Mouse (Mus musculus): ENCODE results near the gene Tgfb1i1. TPM values are rescaled to one million over a fixed set of nuclear protein-coding genes. Genes with fewer than 3 reads are reported as not detected.

Gene Tgfb1i1
- polyA plus RNA-seq, 1 experiment from 2014 or later = 10.9 TPM

DNA sequence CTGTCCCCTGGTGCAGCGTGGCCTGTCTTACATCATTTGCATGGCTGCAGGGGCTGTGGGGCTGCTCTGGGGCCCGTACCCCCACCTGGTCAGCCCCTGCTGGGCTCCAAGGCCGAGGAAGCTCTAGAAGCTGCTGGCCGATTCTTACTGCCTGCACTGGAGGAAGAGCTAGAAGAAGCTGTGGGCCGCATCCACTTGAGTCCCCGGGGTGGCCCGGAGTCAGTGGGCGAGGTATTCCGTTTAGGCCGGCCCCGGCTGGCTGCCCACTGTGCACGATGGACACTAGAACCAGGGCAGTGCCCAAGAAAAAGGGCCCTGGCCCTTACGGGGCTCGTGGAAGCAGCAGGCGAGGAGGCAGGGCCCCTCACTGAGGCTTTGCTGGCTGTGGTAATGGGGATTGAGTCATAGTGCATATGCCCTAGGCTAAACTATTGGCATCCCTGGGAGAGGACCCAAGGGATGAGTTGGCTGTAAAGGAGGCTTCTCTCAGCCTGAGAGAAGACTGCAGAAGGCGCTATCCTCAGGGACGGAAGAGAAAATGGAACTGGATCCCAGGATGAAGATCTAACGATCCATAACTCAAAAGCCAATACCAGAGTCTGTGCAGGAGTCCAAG, 2.1 kb upstream of the Tgfb1i1 start:
- Histone ChIP-seq H3K4me3 (replicated peaks) (no peak overlapping the region), H3K27me3 (peaks cover 17% of the 10 kb centered on the region), H3K9ac (no peak overlapping the region), H3K9me3 (replicated peaks) (no peaks in the 10 kb centered on the region), H3K36me3 (replicated peaks) (peaks cover 52% of the 10 kb centered on the region), H3K4me2 (no peak overlapping the region), H3K27ac (replicated peaks) (no peak overlapping the region), H3K4me1 (replicated peaks) (peaks cover 39% of the 10 kb centered on the region)
- ATAC-seq (ENCODE audit: insufficient read depth) = no peak
- whole genome bisulfite sequencing (ENCODE audit: insufficient replicate concordance) = 87% methylated on average over 18 of the region's 18 CpGs

DNA sequence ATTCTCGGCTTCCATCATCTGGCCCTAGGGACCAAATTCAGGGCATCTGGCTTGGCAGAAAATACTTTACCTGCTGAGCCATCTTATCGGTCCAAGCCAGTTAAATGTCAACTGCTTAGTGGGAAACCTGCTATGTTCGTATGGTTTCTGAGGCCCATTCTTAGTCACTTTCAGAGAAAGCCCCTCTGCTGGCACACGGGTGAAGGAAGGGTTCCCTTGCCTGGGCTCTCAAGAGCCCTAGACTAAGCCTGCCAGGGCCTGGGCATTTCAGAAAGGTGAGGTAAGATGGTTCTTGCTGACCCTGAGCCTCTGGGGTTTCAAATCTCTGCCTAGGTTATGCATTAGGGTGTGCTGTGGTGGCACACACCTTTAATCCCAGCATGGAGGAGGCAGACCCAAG, 1.1 kb upstream of the Tgfb1i1 start:
- H3K4me2 ChIP-seq = no peak overlapping the region
- no peaks in the 10 kb centered on the region for H3K9me3 ChIP-seq (replicated peaks)
- peaks cover 41% of the 10 kb centered on the region for H3K36me3 ChIP-seq (replicated peaks)
- peaks cover 37% of the 10 kb centered on the region for H3K4me1 ChIP-seq (replicated peaks)
- no peak overlapping the region for H3K4me3 ChIP-seq (replicated peaks)
- no peak overlapping the region for H3K9ac ChIP-seq
- 77% methylated on average over 4 of the region's 4 CpGs for WGBS (ENCODE audit: insufficient replicate concordance)
- no peak for ATAC-seq (ENCODE audit: insufficient read depth)
- no peak overlapping the region for H3K27ac ChIP-seq (replicated peaks)
- H3K27me3 ChIP-seq = peaks cover 23% of the 10 kb centered on the region

DNA sequence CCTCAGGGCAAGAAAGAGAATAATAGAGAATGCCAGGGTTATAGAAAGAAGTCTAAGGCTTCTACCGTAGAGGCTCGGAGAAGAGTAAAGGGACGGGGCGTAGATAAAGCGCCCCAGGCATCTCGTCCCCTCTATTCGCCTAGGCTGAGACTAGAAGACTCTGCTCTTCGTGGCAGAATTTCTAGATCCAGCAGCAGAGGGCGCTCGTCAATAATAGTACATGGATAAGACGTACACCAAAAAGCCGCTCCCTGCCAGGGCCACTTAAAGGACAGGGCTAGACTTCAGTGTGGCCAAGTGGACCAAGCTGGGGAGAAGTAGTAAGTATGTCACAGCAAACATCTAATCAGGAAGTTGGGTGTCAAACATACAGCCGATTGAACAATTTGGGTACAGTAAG, 831 bp downstream of the Tgfb1i1 start:
- Histone ChIP-seq H3K27ac (replicated peaks) (peak overlapping the region; percentile 60), H3K9ac (peak overlapping the region; percentile 65), H3K9me3 (replicated peaks) (no peaks in the 10 kb centered on the region), H3K4me2 (peak overlapping the region; percentile 80), H3K27me3 (peaks cover 40% of the 10 kb centered on the region), H3K4me3 (replicated peaks) (peak overlapping the region; percentile 54), H3K36me3 (replicated peaks) (peaks cover 24% of the 10 kb centered on the region), H3K4me1 (replicated peaks) (peaks cover 39% of the 10 kb centered on the region)
- ATAC-seq (ENCODE audit: insufficient read depth) = peak; percentile 81
- 2% methylated on average over 13 of the region's 13 CpGs for WGBS (ENCODE audit: insufficient replicate concordance)

DNA sequence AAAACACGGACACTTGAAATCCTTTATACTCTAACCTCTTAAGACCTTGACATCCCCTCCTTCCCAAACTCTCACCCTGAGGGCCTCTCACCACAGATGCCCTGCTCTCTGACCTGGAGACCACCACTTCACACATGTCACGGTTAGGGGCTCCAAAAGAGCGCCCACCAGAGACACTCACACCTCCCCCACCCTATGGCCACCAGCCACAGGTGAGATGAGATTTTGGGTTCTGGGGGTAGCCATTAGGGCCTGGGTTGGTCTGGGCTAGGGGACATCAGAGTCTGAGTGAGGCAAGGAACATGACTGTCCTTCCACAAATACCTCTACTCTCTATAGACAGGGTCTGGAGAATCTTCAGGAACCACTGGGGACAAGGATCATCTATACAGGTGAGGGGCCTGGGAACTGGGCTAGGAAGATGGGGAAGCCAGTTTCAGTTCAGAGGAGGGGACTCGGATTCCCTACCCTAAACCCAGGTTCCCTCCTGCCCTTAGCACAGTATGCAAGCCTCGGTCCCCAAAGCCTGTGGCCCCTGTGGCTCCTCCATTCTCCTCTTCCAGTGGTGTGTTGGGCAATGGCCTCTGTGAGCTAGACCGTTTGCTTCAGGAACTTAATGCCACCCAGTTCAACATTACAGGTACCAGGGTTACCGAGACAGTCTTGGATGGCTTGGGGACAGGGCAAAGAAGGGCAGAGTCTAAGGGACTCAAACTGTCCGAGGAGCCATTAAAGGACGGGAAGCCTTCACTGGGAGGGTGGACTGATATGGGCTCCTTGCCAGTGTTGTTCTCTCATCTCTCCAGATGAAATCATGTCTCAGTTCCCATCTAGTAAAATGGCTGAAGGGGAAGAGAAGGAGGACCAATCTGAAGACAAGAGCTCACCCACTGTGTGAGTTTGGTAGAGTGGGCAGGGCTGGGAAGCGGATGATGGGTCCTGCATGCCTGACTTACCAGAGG, 1.8 kb downstream of the Tgfb1i1 start:
- Histone ChIP-seq H3K4me1 (replicated peaks) (peaks cover 42% of the 10 kb centered on the region), H3K9ac (no peak overlapping the region), H3K4me3 (replicated peaks) (no peak overlapping the region), H3K9me3 (replicated peaks) (no peaks in the 10 kb centered on the region), H3K36me3 (replicated peaks) (peaks cover 17% of the 10 kb centered on the region), H3K4me2 (peak overlapping the region; percentile 80; the same call in 1 of the 2 replicates), H3K27ac (replicated peaks) (no peak overlapping the region), H3K27me3 (peaks cover 50% of the 10 kb centered on the region)
- no peak for ATAC-seq (ENCODE audit: insufficient read depth)
- WGBS (ENCODE audit: insufficient replicate concordance) = 76% methylated on average over 10 of the region's 10 CpGs

DNA sequence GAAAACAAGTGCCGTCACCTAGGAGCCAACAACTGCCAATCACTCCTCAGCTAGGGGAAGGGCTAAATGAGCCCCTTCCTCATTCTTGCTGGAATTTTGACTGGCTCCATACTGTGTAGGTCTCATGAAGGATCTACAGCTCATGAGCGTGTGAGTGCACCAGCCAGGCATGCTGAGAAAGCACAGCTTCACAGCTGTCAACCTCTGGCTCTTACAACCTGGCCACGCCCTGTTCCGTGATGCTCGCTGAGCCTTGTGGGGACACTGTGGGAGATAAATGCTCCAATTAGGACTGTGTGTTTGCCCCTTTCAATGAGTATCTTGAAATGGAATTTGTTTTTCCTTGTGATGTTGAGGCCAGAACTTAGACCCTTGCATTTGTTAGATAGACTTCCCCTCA, 3.4 kb downstream of the Tgfb1i1 start:
- Histone ChIP-seq H3K27me3 (peaks cover 65% of the 10 kb centered on the region), H3K27ac (replicated peaks) (no peak overlapping the region), H3K4me3 (replicated peaks) (no peak overlapping the region), H3K4me2 (no peak overlapping the region), H3K9ac (no peak overlapping the region), H3K9me3 (replicated peaks) (no peaks in the 10 kb centered on the region), H3K36me3 (replicated peaks) (peaks cover 5% of the 10 kb centered on the region), H3K4me1 (replicated peaks) (peaks cover 42% of the 10 kb centered on the region)
- no peak for ATAC-seq (ENCODE audit: insufficient read depth)
- WGBS (ENCODE audit: insufficient replicate concordance) = 57% methylated on average over 5 of the region's 5 CpGs

DNA sequence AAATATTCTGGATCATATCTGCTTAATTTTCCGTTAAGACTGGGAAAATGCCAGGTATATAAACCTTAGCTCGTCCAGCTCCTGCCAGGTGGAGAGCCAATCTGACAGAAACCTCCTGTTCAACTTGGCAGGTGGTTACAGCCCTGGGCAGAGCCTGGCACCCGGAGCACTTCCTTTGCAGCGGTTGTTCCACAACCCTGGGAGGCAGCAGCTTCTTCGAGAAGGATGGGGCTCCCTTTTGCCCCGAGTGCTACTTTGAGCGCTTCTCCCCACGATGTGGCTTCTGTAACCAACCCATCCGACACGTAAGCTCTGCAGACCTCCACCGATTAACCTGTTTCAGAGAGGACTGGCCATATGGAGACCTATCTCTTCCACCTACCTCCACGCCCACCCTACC, 5.3 kb downstream of the Tgfb1i1 start:
- Histone ChIP-seq H3K36me3 (replicated peaks) (no peaks in the 10 kb centered on the region), H3K9ac (no peak overlapping the region), H3K4me2 (no peak overlapping the region), H3K27me3 (peaks cover 75% of the 10 kb centered on the region), H3K4me3 (replicated peaks) (no peak overlapping the region), H3K9me3 (replicated peaks) (no peaks in the 10 kb centered on the region), H3K27ac (replicated peaks) (no peak overlapping the region), H3K4me1 (replicated peaks) (peaks cover 32% of the 10 kb centered on the region)
- 50% methylated on average over 12 of the region's 12 CpGs for WGBS (ENCODE audit: insufficient replicate concordance)
- ATAC-seq (ENCODE audit: insufficient read depth) = no peak

DNA sequence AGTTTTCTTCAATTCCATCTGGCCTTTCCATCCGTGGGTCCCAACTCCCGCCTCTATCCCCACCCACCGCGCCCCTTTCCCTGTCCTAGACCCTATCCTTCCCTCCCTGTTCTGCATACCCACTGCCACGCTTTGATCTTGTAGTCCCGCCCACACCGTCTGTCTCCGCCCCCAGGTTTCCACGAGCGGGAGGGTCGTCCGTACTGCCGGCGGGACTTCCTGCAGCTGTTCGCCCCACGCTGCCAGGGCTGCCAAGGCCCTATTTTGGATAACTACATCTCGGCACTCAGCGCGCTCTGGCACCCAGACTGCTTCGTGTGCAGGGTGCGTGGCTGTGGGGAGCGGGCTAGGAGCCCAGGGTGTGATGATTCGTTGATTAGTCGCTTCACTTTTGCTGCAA, 6.0 kb downstream of the Tgfb1i1 start:
- no peak overlapping the region for H3K27ac ChIP-seq (replicated peaks)
- 21% methylated on average over 24 of the region's 24 CpGs for WGBS (ENCODE audit: insufficient replicate concordance)
- no peaks in the 10 kb centered on the region for H3K9me3 ChIP-seq (replicated peaks)
- no peak overlapping the region for H3K4me3 ChIP-seq (replicated peaks)
- H3K9ac ChIP-seq = no peak overlapping the region
- no peak for ATAC-seq (ENCODE audit: insufficient read depth)
- H3K4me1 ChIP-seq (replicated peaks) = peaks cover 25% of the 10 kb centered on the region
- no peaks in the 10 kb centered on the region for H3K36me3 ChIP-seq (replicated peaks)
- peak overlapping the region; percentile 33; the same call in 1 of the 2 replicates for H3K4me2 ChIP-seq
- peaks cover 80% of the 10 kb centered on the region for H3K27me3 ChIP-seq

DNA sequence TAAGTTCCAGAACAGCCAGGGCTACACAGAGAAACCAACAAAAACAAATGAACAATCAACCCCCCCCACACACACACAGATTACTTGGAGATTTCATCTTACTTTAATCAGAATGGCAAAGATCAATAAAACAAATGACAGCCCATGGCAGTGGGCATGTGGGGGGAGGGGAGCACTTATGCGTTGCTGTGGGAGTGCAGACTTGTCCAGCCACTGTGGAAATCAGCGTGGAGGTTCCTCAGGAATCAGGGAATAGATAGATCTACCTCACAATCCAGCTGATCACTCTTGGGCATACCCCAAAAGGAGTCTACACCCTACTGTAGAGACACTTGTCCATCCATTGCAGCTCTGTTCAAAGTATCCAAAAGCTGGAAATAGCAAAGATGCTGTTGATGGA, 8.4 kb downstream of the Tgfb1i1 start:
- peaks cover 91% of the 10 kb centered on the region for H3K27me3 ChIP-seq
- H3K4me2 ChIP-seq = no peak overlapping the region
- no peaks in the 10 kb centered on the region for H3K36me3 ChIP-seq (replicated peaks)
- H3K9me3 ChIP-seq (replicated peaks) = no peaks in the 10 kb centered on the region
- H3K27ac ChIP-seq (replicated peaks) = no peak overlapping the region
- H3K9ac ChIP-seq = no peak overlapping the region
- ATAC-seq (ENCODE audit: insufficient read depth) = no peak
- peaks cover 14% of the 10 kb centered on the region for H3K4me1 ChIP-seq (replicated peaks)
- WGBS (ENCODE audit: insufficient replicate concordance) = 50% methylated on average over 2 of the region's 2 CpGs
- H3K4me3 ChIP-seq (replicated peaks) = no peak overlapping the region

DNA sequence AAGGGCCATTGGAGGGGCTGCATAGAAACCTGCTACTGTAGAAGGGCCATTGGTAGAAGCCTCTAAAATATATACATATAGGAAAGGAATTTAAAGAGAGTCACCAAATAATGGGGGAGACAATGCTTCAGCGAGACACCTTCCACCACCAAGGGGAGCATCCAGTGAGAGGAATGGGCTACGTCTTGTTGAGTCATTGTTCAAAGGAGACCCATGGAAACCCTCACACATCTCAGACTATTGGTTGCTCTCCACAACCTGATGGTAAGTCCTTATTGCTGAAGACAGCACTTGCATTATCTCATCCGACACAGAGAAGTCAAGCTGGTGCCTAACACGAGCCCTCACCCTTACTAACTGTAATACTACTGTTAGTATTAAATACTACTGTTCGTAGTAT, 9.1 kb downstream of the Tgfb1i1 start:
- Histone ChIP-seq H3K4me1 (replicated peaks) (peaks cover 9% of the 10 kb centered on the region), H3K4me2 (no peak overlapping the region), H3K9me3 (replicated peaks) (no peaks in the 10 kb centered on the region), H3K27ac (replicated peaks) (no peak overlapping the region), H3K36me3 (replicated peaks) (no peaks in the 10 kb centered on the region), H3K9ac (no peak overlapping the region), H3K27me3 (peaks cover 91% of the 10 kb centered on the region), H3K4me3 (replicated peaks) (no peak overlapping the region)
- WGBS (ENCODE audit: insufficient replicate concordance) = 74% methylated on average over 5 of the region's 5 CpGs
- ATAC-seq (ENCODE audit: insufficient read depth) = no peak

DNA sequence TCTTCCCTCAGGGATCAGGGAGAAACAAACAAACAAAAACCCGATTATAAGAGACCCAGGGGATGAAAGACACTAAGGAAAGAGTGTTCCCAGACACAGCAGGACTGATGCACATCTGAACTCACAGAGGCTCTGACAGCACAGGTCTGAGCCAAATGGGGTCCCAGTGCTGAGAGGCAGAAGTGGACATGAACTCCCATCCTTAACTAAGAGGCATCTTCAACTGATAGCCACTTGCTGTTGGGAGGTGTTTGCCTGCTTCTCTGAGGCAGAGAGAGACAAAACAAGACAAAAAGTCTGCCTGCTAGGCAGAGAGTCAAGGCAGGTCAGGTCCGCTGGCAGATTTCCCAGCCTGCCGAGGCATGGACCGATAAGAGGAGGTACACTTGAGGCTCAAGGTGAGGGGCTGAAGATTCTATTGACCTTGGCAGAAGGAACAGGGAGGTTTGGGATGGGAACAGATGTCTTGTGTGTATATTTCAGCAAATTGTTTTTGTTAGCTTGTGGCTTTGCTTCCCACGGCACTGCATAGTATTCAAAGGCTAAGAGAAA, 10.2 kb downstream of the Tgfb1i1 start:
- H3K4me2 ChIP-seq = no peak overlapping the region
- WGBS (ENCODE audit: insufficient replicate concordance) = 54% methylated on average over 5 of the region's 5 CpGs

DNA sequence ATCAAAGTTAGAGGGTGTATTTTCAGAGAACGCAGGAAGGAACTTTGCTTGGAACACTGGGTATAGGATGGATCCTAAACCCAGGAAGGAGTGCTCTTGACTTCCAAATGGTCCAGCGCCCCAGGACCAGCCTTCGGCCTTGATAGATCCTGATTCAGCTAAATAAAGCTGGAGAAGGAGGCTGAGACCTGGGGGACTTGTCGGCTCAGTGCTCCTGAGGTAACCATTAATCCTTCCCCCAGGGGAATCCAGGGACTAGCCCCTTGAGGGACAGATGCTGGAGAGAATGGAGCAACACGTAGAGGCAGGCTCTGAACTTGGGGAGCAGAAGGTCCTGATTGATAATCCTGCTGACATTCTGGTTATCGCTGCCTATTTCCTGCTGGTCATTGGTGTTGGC, 18.8 kb downstream of the Tgfb1i1 start, which contains the start of gene Slc5a2:
Slc5a2 (plus strand) TSS at position 247 of the 400 bp plus-strand sequence.
- peaks cover 21% of the 10 kb centered on the region for H3K4me1 ChIP-seq (replicated peaks)
- no peak within 1 kb of the TSS for H3K27ac ChIP-seq (replicated peaks)
- no peak within 1 kb of the TSS for H3K9ac ChIP-seq
- ATAC-seq (ENCODE audit: insufficient read depth) = no peak
- WGBS (ENCODE audit: insufficient replicate concordance) = 69% methylated on average over 6 of the region's 6 CpGs
- H3K36me3 ChIP-seq (replicated peaks) = 0 out of 2 replicates have a peak, but pooled peaks cover under 1% of the 10 kb centered on the region
- no peak within 1 kb of the TSS for H3K4me2 ChIP-seq
- H3K4me3 ChIP-seq (replicated peaks) = no peak within 1 kb of the TSS
- H3K27me3 ChIP-seq = peaks cover 40% of the 10 kb centered on the region
- no peaks in the 10 kb centered on the region for H3K9me3 ChIP-seq (replicated peaks)

More for the DNA sequence above, 10.2 kb downstream of the Tgfb1i1 start:
- Histone ChIP-seq H3K27me3 (peaks cover 87% of the 10 kb centered on the region), H3K36me3 (replicated peaks) (no peaks in the 10 kb centered on the region), H3K9ac (no peak overlapping the region), H3K4me1 (replicated peaks) (peaks cover 9% of the 10 kb centered on the region), H3K27ac (replicated peaks) (no peak overlapping the region), H3K4me3 (replicated peaks) (no peak overlapping the region), H3K9me3 (replicated peaks) (no peaks in the 10 kb centered on the region)
- ATAC-seq (ENCODE audit: insufficient read depth) = no peak

Data from liver, embryonic 15.5 days (tissue).